Mouse (Mus musculus) gastrocnemius, adult 2 months (tissue): ENCODE results near the gene Psip1. TPM values are rescaled to one million over a fixed set of nuclear protein-coding genes. Genes with fewer than 3 reads are reported as not detected.
"Not testable (repeated sequence)": the region's sequence is repeated elsewhere in the genome, so short reads cannot be mapped to it uniquely, and the experiment has no call there.

Source experiments
- DNase-seq: peaks from one replicate; pipeline ENCODE4 v3.0.0; 2022
- H3K27ac ChIP-seq: fragments of 200-600 bp; 2 replicates; pipeline ENCODE4 v1.8.1; 2022; ENCODE audit warnings: mild to moderate bottlenecking
- H3K4me3 ChIP-seq: fragments of 200-600 bp; 2 replicates; pipeline ENCODE4 v1.8.1; 2022; ENCODE audit warnings: mild to moderate bottlenecking, moderate library complexity
- CTCF ChIP-seq: fragments of 200-600 bp; IDR thresholded peaks from 2 replicates; pipeline ENCODE4 v1.8.1; 2022; ENCODE audit warnings: antibody characterized with exemption, mild to moderate bottlenecking, moderate library complexity
- intact Hi-C: fragments of 180-260 bp; cut with DNase I; formaldehyde crosslinking; loops from one replicate; pipeline ENCODE4 v1.15.1; 2025
- total RNA-seq, 2 experiments: library from RNA; stranded (reverse); gene quantifications; 2 replicates each; pipeline ENCODE4 v1.2.3; 2021

Psip1 gene
- total RNA-seq, 2 experiments from 2014 or later, result 14.8 to 19.4 TPM

- TF ChIP-seq CTCF, result no peak
- H3K27ac ChIP-seq, result no peak overlapping the region
- no peak overlapping the region for H3K4me3 ChIP-seq
- intact Hi-C loops, result loop anchor here (10.0 kb wide), 1 partner anchor 54 kb away; no protein-coding TSS in a partner anchor
- DNase-seq, result no peak
Observed at GRCm38 (mm10) chr4:83520308-83520707, 34.0 kb upstream of the Psip1 start.

GRCm38 (mm10) chr4:83519807-83520206 lies 33.5 kb upstream of the Psip1 start:
- intact Hi-C loops, result loop anchor here (10.0 kb wide), 1 partner anchor 55 kb away; no protein-coding TSS in a partner anchor
- Histone ChIP-seq H3K27ac (no peak overlapping the region), H3K4me3 (no peak overlapping the region)
- no peak for DNase-seq
- TF ChIP-seq CTCF, result no peak

- no peak for DNase-seq
- Histone ChIP-seq H3K27ac (no peak overlapping the region), H3K4me3 (no peak overlapping the region)
- intact Hi-C loops, result no loop called here
- TF ChIP-seq CTCF, result no peak
Observed at GRCm38 (mm10) chr4:83519148-83519547, 32.9 kb upstream of the Psip1 start.

DNA sequence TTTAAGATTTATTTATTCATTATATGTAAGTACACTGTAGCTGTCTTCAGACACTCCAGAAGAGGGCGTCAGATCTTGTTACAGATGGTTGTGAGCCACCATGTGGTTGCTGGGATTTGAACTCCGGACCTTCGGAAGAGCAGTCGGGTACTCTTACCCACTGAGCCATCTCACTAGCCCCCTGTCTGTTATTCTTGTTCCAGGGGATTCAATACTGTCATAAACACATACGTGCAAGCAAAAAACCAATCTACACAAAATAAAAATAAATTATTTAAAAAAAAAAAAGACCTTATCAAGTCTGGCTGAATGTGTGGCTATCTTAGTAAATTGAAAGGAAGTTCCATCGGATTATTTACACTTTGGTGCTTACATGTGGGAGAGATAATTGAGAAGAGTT lies 29.9 kb upstream of the Psip1 start:
- H3K27ac ChIP-seq, intact Hi-C loops, DNase-seq, H3K4me3 ChIP-seq: not testable (repeated sequence)

- intact Hi-C loops, result no loop called here
- TF ChIP-seq CTCF, result peak; percentile 29; the same call in 1 of the 2 replicates
- DNase-seq, result no peak
- Histone ChIP-seq H3K27ac (no peak overlapping the region), H3K4me3 (no peak overlapping the region)
Observed at GRCm38 (mm10) chr4:83514976-83515669, 28.9 kb upstream of the Psip1 start.

DNA sequence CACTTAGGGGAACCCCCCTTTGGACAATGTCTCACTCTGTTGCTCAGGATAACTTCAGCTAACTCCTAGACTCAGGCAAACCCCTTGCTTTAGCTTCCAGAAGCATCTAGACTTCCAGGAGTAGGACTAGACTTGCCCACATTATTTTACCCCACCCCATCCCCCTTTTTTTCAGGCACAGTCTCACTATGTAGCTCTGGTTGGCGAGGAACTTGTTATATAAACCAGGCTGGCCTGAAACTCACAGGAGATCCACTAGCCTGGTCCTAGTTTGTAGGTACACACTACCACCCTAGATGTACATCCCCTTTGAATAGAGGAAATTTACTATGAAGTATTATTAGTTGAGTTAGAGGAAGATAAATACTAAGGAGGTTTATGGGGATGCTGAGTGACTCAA lies 27.9 kb upstream of the Psip1 start:
- Histone ChIP-seq H3K4me3 (no peak overlapping the region), H3K27ac (no peak overlapping the region)
- no peak for DNase-seq
- intact Hi-C loops, result no loop called here
- no peak for TF ChIP-seq CTCF

- Histone ChIP-seq H3K27ac (no peak overlapping the region), H3K4me3 (no peak overlapping the region)
- TF ChIP-seq CTCF, result no peak
- DNase-seq, result no peak
- intact Hi-C loops, result no loop called here
Observed at GRCm38 (mm10) chr4:83512644-83513043, 26.4 kb upstream of the Psip1 start.

GRCm38 (mm10) chr4:83512217-83512616 lies 26.0 kb upstream of the Psip1 start:
- intact Hi-C loops, result no loop called here
- TF ChIP-seq CTCF, result no peak
- no peak for DNase-seq
- Histone ChIP-seq H3K27ac (no peak overlapping the region), H3K4me3 (no peak overlapping the region)

DNA sequence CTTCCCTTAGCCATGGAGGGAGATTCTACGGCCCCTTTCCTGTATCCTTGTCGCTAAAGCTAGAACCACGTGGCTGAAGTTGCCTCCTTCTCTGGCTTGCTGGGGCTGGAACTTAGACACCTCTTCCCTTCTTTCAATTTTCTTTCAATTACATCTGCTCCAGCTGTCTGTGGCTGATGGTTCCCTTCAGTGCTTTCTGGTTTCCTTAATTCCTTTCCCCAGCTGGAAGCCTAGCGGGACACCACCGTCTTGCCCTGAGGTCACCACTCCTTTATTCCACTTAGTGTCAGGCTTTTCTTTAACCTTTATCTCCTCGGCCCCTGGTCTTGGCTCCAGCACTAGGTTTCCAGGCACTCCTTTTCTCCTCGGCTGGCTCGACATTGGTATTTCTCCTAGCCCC lies 24.8 kb upstream of the Psip1 start:
- TF ChIP-seq CTCF, result no peak
- no peak overlapping the region for H3K4me3 ChIP-seq
- intact Hi-C loops, result no loop called here

DNA sequence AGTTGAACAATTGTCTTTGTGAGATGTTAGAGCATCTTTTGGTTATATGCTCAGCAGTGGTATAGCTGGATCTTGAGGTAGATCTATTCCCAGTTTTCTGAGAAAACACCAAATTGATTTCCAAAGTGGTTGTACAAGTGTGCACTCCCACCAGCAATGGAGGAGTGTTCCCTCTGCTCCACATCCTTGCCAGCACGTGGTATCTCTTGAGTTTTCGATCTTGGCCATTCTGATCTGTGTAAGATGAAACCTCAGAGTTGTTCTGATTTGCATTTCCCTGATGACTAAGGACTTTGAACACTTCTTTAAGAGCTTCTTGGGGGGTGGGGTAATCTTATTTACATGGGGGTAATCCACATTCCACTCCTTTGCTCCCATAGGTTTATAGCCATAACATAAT lies 23.3 kb upstream of the Psip1 start:
- intact Hi-C loops, result no loop called here
- no peak for DNase-seq
- no peak for TF ChIP-seq CTCF
- no peak overlapping the region for H3K4me3 ChIP-seq
- no peak overlapping the region for H3K27ac ChIP-seq

More for the DNA sequence above, 24.8 kb upstream of the Psip1 start:
- no peak for DNase-seq
- no peak overlapping the region for H3K27ac ChIP-seq

GRCm38 (mm10) chr4:83501037-83501430 lies 14.8 kb upstream of the Psip1 start:
- intact Hi-C loops, result no loop called here
- no peak overlapping the region for H3K4me3 ChIP-seq

GRCm38 (mm10) chr4:83500154-83501036 lies 14.1 kb upstream of the Psip1 start:
- intact Hi-C loops, result no loop called here
- Histone ChIP-seq H3K27ac (no peak overlapping the region), H3K4me3 (no peak overlapping the region)
- no peak for DNase-seq
- TF ChIP-seq CTCF, result no peak

More at GRCm38 (mm10) chr4:83501037-83501430, 14.8 kb upstream of the Psip1 start:
- no peak for TF ChIP-seq CTCF
- no peak overlapping the region for H3K27ac ChIP-seq
- no peak for DNase-seq

GRCm38 (mm10) chr4:83497013-83497412 lies 10.8 kb upstream of the Psip1 start:
- H3K27ac ChIP-seq, intact Hi-C loops, DNase-seq, H3K4me3 ChIP-seq: not testable (repeated sequence)

DNA sequence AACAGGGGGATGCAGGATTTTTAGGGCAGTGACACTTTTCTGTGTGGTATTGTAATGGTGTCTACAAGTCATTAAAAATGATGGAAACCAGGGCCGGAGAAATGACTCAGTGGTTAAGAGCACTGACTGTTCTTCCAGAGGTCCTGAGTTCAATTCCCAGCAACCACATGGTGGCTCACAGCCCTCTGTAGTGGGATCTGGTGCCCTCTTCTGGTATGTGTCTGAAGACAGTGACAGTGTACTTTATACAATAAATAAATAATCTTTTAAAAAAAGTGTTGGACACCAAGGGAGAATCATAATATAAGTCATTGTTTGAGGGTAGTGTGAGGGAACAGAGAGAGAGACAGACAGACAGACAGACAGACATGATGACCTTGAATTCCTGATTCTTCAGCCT lies 6.9 kb upstream of the Psip1 start:
- no peak for DNase-seq
- peak; percentile 21; the same call in 1 of the 2 replicates for TF ChIP-seq CTCF
- intact Hi-C loops, result no loop called here
- H3K4me3 ChIP-seq, result no peak overlapping the region
- H3K27ac ChIP-seq, result no peak overlapping the region
